Mouse (Mus musculus): ENCODE measurements around the gene 4930544D05Rik.

DNA sequence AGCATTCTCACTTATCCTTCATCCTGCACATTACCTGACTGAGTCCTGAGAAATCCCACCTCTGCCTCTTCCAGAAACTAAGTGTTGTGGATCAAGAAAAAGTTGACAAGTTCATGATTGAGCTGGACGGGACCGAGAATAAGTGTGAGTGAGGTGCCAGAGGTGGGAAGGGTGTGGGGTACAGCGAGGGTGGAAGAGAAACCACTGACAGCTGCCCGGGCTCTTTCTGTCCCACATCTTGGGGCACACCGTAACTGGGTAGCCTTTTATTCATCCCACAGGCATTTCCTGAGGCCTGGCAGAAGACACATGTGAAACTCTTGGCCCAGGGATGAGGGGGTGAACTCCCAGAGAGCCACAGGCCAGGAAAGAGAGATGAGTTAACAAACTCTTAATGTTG, 42.9 kb downstream of the 4930544D05Rik start:
- no peak for TF ChIP-seq CTCF (IDR thresholded peaks at IDR 0.05; ENCODE audit: borderline replicate concordance, insufficient read depth, low read length)
- TF ChIP-seq POLR2A (IDR thresholded peaks at IDR 0.05; ENCODE audit: low read depth, low read length): no peak
